Mouse (Mus musculus) kidney, adult 2 months (tissue): ENCODE measurements at regions not wholly inside any gene's neighbourhood (a gene's known extent, or its start where the extent isn't known, plus 50 kb on each side); places are given as distances from the start of the nearest gene placed in this dataset.
A peak's percentile ranks its signal among the peaks of the same experiment; 100 is the strongest.

Experiments used
- DNase-seq: peaks from one replicate; pipeline ENCODE4 v3.0.0; 2021
- H3K27ac ChIP-seq: fragments of 200-500 bp; 2 replicates; pipeline ENCODE4 v1.5.1; 2012; ENCODE audit warnings: low read depth, low read length, control low read depth, inconsistent platforms; ENCODE audit not compliant: insufficient read depth
- H3K27me3 ChIP-seq: fragments of 200-500 bp; replicated peaks from 2 replicates; pipeline ENCODE4 v1.6.1; 2012; ENCODE audit warnings: mild to moderate bottlenecking, moderate library complexity, low read length, inconsistent platforms; ENCODE audit not compliant: control insufficient read depth, insufficient read depth
- H3K36me3 ChIP-seq: fragments of 200-500 bp; 2 replicates; pipeline ENCODE4 v1.6.1; 2012; ENCODE audit warnings: mild to moderate bottlenecking, moderate library complexity, low read length, inconsistent platforms; ENCODE audit not compliant: control insufficient read depth, insufficient read depth
- H3K4me1 ChIP-seq: fragments of 200-500 bp; 2 replicates; pipeline ENCODE4 v1.6.1; 2011; ENCODE audit warnings: low read length; ENCODE audit not compliant: control insufficient read depth, insufficient read depth
- H3K4me3 ChIP-seq: fragments of 200-500 bp; 2 replicates; pipeline ENCODE4 v1.5.1; 2011; ENCODE audit warnings: mild to moderate bottlenecking, low read depth, low read length, control low read depth; ENCODE audit not compliant: insufficient read depth
- CTCF ChIP-seq: fragments of 200-500 bp; conservative IDR thresholded peaks from 2 replicates; pipeline ENCODE4 v1.5.1; 2011; ENCODE audit warnings: low read depth, mild to moderate bottlenecking, control low read depth, low read length, moderate library complexity, mixed read lengths; ENCODE audit not compliant: insufficient read depth, insufficient read length
- POLR2A ChIP-seq: fragments of 200-500 bp; IDR thresholded peaks from one replicate; pipeline ENCODE4 v1.6.1; 2011; ENCODE audit warnings: low read depth, low read length, control low read depth
- WGBS: fragments of 180-500 bp; shearing (Covaris S2); methylation state at CpG from one replicate; pipeline ENCODE4 v1.1.7; 2018; 5-methylcytosine and 5-hydroxymethylcytosine counted together

GRCm38 (mm10) chr13:44622661-44623355, 106.5 kb upstream of the Jarid2 start:
- H3K4me3 ChIP-seq = no peak overlapping the region
- H3K27ac ChIP-seq = peak overlapping the region; percentile 79
- peak; percentile 89 for DNase-seq
- WGBS = 49% methylated on average over 12 of the region's 12 CpGs
- no peaks in the 10 kb centered on the region for H3K36me3 ChIP-seq
- TF ChIP-seq POLR2A (no peak), CTCF (no peak)
- no peaks in the 10 kb centered on the region for H3K27me3 ChIP-seq
- H3K4me1 ChIP-seq = peaks cover 3% of the 10 kb centered on the region; the same call in 1 of the 2 replicates

GRCm38 (mm10) chr13:44624716-44625115, 104.6 kb upstream of the Jarid2 start:
- TF ChIP-seq CTCF (no peak), POLR2A (no peak)
- 73% methylated on average over 13 of the region's 13 CpGs for WGBS
- no peak overlapping the region for H3K27ac ChIP-seq
- H3K36me3 ChIP-seq = no peaks in the 10 kb centered on the region
- peak; percentile 26 for DNase-seq
- H3K4me3 ChIP-seq = no peak overlapping the region
- peaks cover 3% of the 10 kb centered on the region; the same call in 1 of the 2 replicates for H3K4me1 ChIP-seq
- no peaks in the 10 kb centered on the region for H3K27me3 ChIP-seq

DNA sequence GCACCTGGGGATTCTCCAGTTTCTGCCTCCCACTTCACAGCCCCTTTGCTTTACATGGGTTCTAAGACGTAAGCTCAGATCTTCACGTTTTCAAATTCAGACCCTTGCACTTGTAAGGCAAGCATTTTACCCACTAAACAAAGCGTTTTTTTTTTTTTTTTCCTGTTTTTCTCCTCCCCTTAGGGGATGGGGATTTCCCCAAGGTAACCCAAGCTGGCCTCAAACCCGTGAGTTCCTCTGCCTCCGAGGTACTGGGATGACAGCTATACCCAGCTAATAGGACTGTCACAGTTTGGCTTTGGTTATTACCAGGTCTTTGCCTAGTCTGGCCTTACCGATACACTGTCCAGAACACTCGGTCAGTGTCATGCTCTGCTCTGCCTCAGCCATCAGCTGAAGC, 103.5 kb upstream of the Jarid2 start:
- no peak for TF ChIP-seq CTCF
- TF ChIP-seq POLR2A = no peak
- Histone ChIP-seq H3K4me3 (no peak overlapping the region), H3K27me3 (no peaks in the 10 kb centered on the region), H3K36me3 (no peaks in the 10 kb centered on the region), H3K27ac (no peak overlapping the region), H3K4me1 (peaks cover 3% of the 10 kb centered on the region; the same call in 1 of the 2 replicates)
- WGBS = 71% methylated on average over 7 of the region's 7 CpGs
- DNase-seq = no peak

DNA sequence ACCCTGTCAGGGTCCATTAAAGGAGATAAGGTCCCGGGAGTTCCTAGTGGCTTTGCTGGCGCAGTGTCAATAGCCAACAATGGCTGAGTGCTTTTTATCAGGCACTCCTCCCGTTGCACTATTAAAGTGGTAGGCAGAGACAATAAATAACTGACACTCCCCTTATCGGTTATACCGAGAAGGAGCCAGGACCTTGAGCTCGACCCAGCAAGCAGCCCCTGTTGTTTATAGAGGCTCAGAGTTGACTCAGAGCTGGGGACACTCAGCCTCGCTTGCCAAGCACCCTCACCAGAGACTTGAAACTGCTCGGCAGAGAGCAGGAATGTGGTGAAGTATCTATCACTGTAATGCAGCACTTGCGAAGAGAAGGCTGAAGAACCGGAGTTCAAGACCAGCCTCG, 102.5 kb upstream of the Jarid2 start:
- Histone ChIP-seq H3K27me3 (no peaks in the 10 kb centered on the region), H3K4me3 (no peak overlapping the region), H3K4me1 (peaks cover 3% of the 10 kb centered on the region; the same call in 1 of the 2 replicates), H3K27ac (no peak overlapping the region), H3K36me3 (no peaks in the 10 kb centered on the region)
- WGBS = 50% methylated on average over 11 of the region's 11 CpGs
- TF ChIP-seq POLR2A (no peak), CTCF (no peak)
- DNase-seq = no peak

GRCm38 (mm10) chr13:44630061-44630460, 99.2 kb upstream of the Jarid2 start:
- Histone ChIP-seq H3K4me3 (no peak overlapping the region), H3K36me3 (no peaks in the 10 kb centered on the region), H3K27me3 (no peaks in the 10 kb centered on the region), H3K27ac (no peak overlapping the region), H3K4me1 (no peaks in the 10 kb centered on the region)
- 78% methylated on average over 6 of the region's 6 CpGs for WGBS
- DNase-seq = no peak
- no peak for TF ChIP-seq CTCF

GRCm38 (mm10) chr13:44634616-44635015, 94.7 kb upstream of the Jarid2 start:
- H3K27me3 ChIP-seq = no peaks in the 10 kb centered on the region
- 48% methylated on average over 11 of the region's 11 CpGs for WGBS
- H3K4me3 ChIP-seq = no peak overlapping the region
- H3K36me3 ChIP-seq = no peaks in the 10 kb centered on the region
- no peak overlapping the region for H3K27ac ChIP-seq
- H3K4me1 ChIP-seq = peaks cover 2% of the 10 kb centered on the region; the same call in 1 of the 2 replicates
- no peak for TF ChIP-seq POLR2A
- no peak for TF ChIP-seq CTCF
- DNase-seq = no peak

DNA sequence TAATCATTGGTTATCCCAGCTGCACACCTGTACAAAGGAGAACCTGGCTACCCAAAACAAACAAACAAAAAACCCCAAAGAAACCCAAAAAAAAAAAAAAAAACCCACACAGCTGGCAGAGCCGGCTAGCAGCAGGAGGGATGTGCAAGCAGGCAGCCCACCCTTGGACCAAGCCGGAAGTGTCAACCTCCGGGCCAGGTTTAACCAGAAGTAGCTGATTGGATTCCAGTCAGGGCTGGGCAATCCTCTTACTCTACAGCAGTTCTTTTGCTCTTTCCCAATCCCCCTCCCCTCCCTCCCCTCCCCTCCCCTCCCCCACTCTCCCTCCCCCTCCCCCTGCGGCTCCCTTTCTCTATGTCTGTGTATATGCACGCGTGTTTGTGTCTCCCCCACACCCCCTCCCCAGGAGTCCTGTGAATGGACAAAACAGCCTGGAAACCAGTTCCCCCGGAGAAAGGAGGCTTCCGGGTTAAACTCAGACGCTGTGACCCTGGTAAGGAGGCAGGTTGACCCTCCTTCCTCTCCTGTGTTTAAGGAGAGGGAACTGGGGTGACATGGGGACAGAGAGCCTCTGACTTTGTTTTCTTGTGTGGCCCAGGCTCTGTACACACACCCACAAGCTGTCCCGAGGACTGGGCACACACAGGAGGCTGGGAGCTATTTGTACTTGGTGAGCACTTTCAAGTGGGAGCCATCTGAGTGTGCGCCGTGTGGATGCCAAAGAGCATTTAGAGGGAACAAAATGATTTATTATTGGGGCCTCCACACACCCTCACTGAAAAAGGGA, 93.9 kb upstream of the Jarid2 start:
- peaks cover 2% of the 10 kb centered on the region; the same call in 1 of the 2 replicates for H3K4me1 ChIP-seq
- no peak for DNase-seq
- H3K4me3 ChIP-seq = no peak overlapping the region
- TF ChIP-seq POLR2A (no peak), CTCF (no peak)
- 21% methylated on average over 11 of the region's 12 CpGs for WGBS
- H3K27ac ChIP-seq = no peak overlapping the region
- H3K27me3 ChIP-seq = no peaks in the 10 kb centered on the region
- no peaks in the 10 kb centered on the region for H3K36me3 ChIP-seq
